Mouse (Mus musculus): ENCODE results near the gene Rnf150. TPM values are rescaled to one million over a fixed set of nuclear protein-coding genes. Genes with fewer than 3 reads are reported as not detected.

Gene Rnf150
- polyA plus RNA-seq, 1 experiment from 2014 or later, result 1.00 TPM

DNA sequence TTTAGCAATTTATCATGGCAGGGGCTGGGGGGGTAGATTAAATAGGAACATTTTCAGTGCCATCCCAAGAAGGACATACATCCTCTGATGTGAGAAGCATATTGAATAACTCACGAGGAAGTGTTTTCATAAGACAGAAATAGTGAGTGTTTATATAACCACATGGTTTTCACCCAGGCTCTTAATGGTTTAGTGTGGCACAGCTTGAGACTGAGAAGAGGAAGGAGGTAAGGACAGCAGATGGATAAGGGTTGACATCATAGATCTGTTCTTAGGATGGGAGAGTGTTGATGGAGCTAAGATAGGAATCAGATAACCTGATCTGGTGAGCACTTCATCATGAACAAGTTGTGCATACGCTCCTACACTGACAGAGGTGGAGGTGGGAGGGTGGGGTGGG, 101.4 kb downstream of the Rnf150 start:
- Histone ChIP-seq H3K27me3 (ENCODE audit: low read depth, poor library complexity, severe bottlenecking) (no peaks in the 10 kb centered on the region), H3K4me1 (peaks cover 19% of the 10 kb centered on the region), H3K36me3 (no peaks in the 10 kb centered on the region), H3K9me3 (replicated peaks) (no peaks in the 10 kb centered on the region), H3K27ac (replicated peaks) (no peak overlapping the region), H3K4me3 (no peak overlapping the region)
- DNase-seq (ENCODE audit: low spot score), result no peak
- WGBS, result 88% methylated on average over 2 of the region's 2 CpGs

DNA sequence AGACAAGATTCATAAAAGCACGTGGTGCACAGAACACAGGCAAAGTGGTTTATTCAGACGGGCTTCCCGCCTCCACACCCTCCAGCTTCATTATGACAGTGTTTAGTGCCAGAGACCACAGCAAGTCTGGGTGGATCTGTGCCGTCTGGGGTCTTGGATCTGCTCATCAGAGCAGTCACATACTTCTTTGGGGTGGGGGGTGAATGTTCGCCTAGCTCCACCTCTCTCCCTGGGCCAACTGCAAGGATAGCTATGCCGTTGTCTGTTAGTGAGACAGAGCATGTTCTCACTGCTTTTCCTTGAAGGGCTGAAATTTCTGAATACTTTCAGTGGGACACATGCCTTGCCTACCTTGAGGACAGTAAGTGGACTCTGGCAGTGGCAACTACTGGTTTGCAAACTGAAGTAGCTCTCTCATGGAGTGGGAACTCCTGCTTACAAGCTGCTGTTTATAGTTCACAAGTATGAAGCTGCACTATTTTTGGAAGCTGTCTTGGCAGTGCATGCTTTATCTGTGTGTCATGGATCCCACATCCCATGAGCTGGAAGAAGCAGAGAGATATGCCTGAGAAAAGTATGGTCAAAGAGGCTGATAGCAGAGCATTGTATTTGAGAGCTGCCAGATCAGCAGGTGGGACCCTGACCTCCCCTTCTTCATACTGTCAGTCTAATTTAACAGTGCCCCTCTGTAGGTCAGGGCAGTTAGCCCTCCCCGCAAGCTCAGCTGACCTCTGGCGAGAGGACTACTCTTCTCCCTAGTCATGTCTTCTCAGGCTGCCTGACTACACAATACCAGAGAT, 104.9 kb downstream of the Rnf150 start:
- no peak for DNase-seq (ENCODE audit: low spot score)
- Histone ChIP-seq H3K36me3 (no peaks in the 10 kb centered on the region), H3K4me1 (peaks cover 29% of the 10 kb centered on the region), H3K4me3 (no peak overlapping the region), H3K27me3 (ENCODE audit: low read depth, poor library complexity, severe bottlenecking) (no peaks in the 10 kb centered on the region), H3K27ac (replicated peaks) (no peak overlapping the region), H3K9me3 (replicated peaks) (no peaks in the 10 kb centered on the region)
- 75% methylated on average over 8 of the region's 8 CpGs for WGBS

DNA sequence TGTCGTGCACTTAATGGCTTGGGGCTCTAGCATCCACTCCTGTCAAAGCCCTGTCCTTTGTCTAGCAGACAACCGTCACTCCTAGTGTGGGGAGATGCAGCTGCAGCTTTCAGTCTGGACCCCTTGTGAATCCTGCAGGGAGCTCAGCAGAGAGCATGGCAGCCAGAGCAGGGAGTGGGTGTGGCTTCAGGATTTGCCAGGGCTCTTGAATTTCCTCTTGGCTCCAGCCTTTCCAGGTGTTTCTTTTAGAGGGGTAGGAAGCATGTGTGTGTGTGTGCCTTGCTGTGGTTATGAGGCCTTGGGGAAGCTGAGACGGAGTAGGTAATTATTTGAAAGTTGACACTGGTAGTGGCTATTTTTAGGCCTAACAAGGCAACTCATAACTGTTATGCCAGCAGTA, 106.8 kb downstream of the Rnf150 start:
- no peak overlapping the region; the same call in 1 of the 2 replicates for H3K27ac ChIP-seq (replicated peaks)
- no peak overlapping the region for H3K4me3 ChIP-seq
- 20% methylated on average over 3 of the region's 3 CpGs for WGBS
- no peaks in the 10 kb centered on the region for H3K27me3 ChIP-seq (ENCODE audit: low read depth, poor library complexity, severe bottlenecking)
- no peak for DNase-seq (ENCODE audit: low spot score)
- peaks cover 34% of the 10 kb centered on the region for H3K4me1 ChIP-seq
- H3K9me3 ChIP-seq (replicated peaks), result no peaks in the 10 kb centered on the region
- no peaks in the 10 kb centered on the region for H3K36me3 ChIP-seq

GRCm38 (mm10) chr8:82972812-82973211, 109.7 kb downstream of the Rnf150 start:
- peaks cover 32% of the 10 kb centered on the region for H3K4me1 ChIP-seq
- H3K36me3 ChIP-seq, result no peaks in the 10 kb centered on the region
- H3K27me3 ChIP-seq (ENCODE audit: low read depth, poor library complexity, severe bottlenecking), result no peaks in the 10 kb centered on the region
- no peaks in the 10 kb centered on the region for H3K9me3 ChIP-seq (replicated peaks)
- peak overlapping the region; percentile 6; the same call in 1 of the 2 replicates for H3K27ac ChIP-seq (replicated peaks)
- H3K4me3 ChIP-seq, result no peak overlapping the region
- DNase-seq (ENCODE audit: low spot score), result no peak
- WGBS, result 84% methylated on average over 3 of the region's 3 CpGs

DNA sequence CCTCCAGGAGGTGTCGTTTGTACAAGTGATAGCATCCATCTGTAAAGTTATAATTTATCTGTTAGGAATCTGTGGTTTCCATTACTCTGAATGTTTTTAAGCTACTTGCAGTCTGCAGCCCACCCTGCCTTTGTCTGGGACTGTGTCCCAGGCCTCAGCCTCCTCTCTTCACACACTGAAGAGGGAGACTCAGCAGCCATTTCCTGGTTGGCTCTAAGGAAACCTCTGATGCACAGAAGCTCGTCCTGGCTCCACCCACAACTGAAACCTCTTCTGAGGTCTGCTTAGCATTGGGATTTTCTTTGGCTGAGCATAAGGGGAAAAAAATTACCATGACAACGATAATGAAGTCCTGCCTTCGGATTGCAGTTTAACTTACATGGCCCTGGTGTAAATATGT, 110.2 kb downstream of the Rnf150 start:
- Histone ChIP-seq H3K4me3 (no peak overlapping the region), H3K27ac (replicated peaks) (peak overlapping the region; percentile 6; the same call in 1 of the 2 replicates), H3K27me3 (ENCODE audit: low read depth, poor library complexity, severe bottlenecking) (no peaks in the 10 kb centered on the region), H3K4me1 (peaks cover 27% of the 10 kb centered on the region), H3K9me3 (replicated peaks) (no peaks in the 10 kb centered on the region), H3K36me3 (no peaks in the 10 kb centered on the region)
- 61% methylated on average over 4 of the region's 4 CpGs for WGBS
- no peak for DNase-seq (ENCODE audit: low spot score)

GRCm38 (mm10) chr8:82981244-82981855, 118.2 kb downstream of the Rnf150 start:
- 88% methylated on average over 4 of the region's 4 CpGs for WGBS
- H3K27ac ChIP-seq (replicated peaks), result no peak overlapping the region
- no peaks in the 10 kb centered on the region for H3K4me1 ChIP-seq
- no peaks in the 10 kb centered on the region for H3K27me3 ChIP-seq (ENCODE audit: low read depth, poor library complexity, severe bottlenecking)
- DNase-seq (ENCODE audit: low spot score), result no peak
- no peaks in the 10 kb centered on the region for H3K36me3 ChIP-seq
- H3K9me3 ChIP-seq (replicated peaks), result no peaks in the 10 kb centered on the region
- no peak overlapping the region for H3K4me3 ChIP-seq

- no peak overlapping the region for H3K27ac ChIP-seq (replicated peaks)
- H3K36me3 ChIP-seq, result no peaks in the 10 kb centered on the region
- H3K4me3 ChIP-seq, result no peak overlapping the region
- no peaks in the 10 kb centered on the region for H3K9me3 ChIP-seq (replicated peaks)
- WGBS, result 70% methylated on average over 1 of the region's 1 CpGs
- DNase-seq (ENCODE audit: low spot score), result no peak
- H3K27me3 ChIP-seq (ENCODE audit: low read depth, poor library complexity, severe bottlenecking), result no peaks in the 10 kb centered on the region
- no peaks in the 10 kb centered on the region for H3K4me1 ChIP-seq
These were observed 119.7 kb downstream of the Rnf150 start for GRCm38 (mm10) chr8:82982873-82983272.

- WGBS, result 87% methylated on average over 4 of the region's 5 CpGs
These were observed 120.1 kb downstream of the Rnf150 start for GRCm38 (mm10) chr8:82983301-82983700.

DNA sequence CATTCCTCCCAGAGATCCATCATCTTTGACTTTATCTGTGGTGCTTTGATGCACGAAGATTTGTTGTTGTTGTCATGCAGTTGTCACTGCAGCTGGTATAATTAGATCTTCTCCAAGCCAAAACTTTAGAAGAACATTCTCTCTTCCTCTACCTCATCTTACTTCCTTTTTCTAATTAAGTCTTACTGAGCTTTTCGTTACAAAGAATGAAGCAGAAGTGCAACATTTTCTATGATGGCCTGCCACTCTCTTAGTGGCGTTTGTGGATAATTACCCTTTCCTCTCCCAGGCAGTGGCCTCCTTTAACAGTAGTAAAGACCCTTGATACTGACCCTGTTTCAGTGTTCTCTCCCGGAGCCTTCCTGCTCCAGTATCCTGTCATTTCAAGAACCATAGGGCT, 128.9 kb downstream of the Rnf150 start:
- no peak overlapping the region for H3K27ac ChIP-seq (replicated peaks)
- H3K4me1 ChIP-seq, result no peaks in the 10 kb centered on the region
- no peaks in the 10 kb centered on the region for H3K36me3 ChIP-seq
- H3K4me3 ChIP-seq, result no peak overlapping the region
- no peaks in the 10 kb centered on the region for H3K9me3 ChIP-seq (replicated peaks)
- DNase-seq (ENCODE audit: low spot score), result no peak
- 80% methylated on average over 4 of the region's 4 CpGs for WGBS
- no peaks in the 10 kb centered on the region for H3K27me3 ChIP-seq (ENCODE audit: low read depth, poor library complexity, severe bottlenecking)

More at GRCm38 (mm10) chr8:82983301-82983700, 120.1 kb downstream of the Rnf150 start:
- Histone ChIP-seq H3K9me3 (replicated peaks) (no peaks in the 10 kb centered on the region), H3K4me3 (no peak overlapping the region), H3K27me3 (ENCODE audit: low read depth, poor library complexity, severe bottlenecking) (no peaks in the 10 kb centered on the region), H3K27ac (replicated peaks) (no peak overlapping the region), H3K4me1 (no peaks in the 10 kb centered on the region), H3K36me3 (no peaks in the 10 kb centered on the region)
- DNase-seq (ENCODE audit: low spot score), result no peak

DNA sequence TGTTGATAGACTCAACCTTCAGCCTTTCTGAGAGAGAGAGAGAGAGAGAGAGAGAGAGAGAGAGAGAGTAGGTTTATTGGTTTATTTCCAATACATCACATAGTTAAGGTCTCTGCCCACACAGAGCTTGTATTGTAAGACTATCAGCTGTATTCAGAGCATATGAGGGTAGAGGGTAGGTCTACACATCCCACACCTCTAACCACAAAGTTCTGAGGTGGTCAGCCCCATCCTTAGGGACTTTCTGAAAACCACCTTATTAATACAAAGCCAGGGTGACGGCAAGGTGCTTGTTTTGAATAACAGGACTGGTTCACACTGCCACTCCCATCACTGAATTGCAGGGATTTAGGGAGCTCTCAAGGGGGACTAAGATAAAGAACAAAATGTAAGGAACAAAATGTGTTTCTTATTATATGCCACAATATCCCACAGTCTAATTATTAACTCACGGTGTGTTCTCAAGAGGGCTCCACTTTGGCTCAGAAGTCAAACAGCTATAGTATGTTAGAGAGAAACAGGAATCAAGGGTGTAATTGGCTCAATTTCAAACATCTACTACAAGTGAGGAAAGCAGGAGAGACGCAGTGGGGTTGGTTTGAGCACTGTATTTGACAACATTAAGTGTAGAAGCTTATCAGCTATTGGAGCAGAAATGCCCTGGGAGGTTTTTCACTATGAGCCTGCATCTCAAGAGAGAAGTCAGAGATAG, 132.7 kb downstream of the Rnf150 start:
- H3K4me3 ChIP-seq, result no peak overlapping the region
- H3K9me3 ChIP-seq (replicated peaks), result no peaks in the 10 kb centered on the region
- H3K4me1 ChIP-seq, result no peaks in the 10 kb centered on the region
- 85% methylated on average over 3 of the region's 3 CpGs for WGBS
- H3K27me3 ChIP-seq (ENCODE audit: low read depth, poor library complexity, severe bottlenecking), result no peaks in the 10 kb centered on the region
- H3K36me3 ChIP-seq, result no peaks in the 10 kb centered on the region
- DNase-seq (ENCODE audit: low spot score), result no peak
- H3K27ac ChIP-seq (replicated peaks), result no peak overlapping the region

DNA sequence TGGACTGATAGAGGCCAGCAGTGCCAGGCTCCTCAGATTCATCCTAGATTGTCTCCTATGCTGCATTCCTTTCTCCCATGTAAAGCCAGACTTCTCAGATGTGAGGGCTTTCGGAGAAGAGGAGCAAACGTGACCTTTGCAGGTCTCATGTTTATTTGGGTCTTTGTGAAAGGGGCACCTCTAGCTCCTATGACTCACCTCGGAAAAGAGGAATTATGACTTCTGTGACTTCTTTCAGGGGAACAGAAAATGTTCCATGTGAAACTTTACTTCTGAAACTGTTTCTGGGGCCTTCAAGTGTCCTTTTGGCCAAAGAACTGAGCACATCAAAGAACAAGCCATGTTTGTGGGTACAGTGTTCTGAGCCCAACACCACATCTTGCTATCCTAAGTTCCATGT, 133.7 kb downstream of the Rnf150 start:
- no peaks in the 10 kb centered on the region for H3K9me3 ChIP-seq (replicated peaks)
- H3K27ac ChIP-seq (replicated peaks), result no peak overlapping the region
- 90% methylated on average over 3 of the region's 3 CpGs for WGBS
- no peaks in the 10 kb centered on the region for H3K36me3 ChIP-seq
- no peaks in the 10 kb centered on the region for H3K27me3 ChIP-seq (ENCODE audit: low read depth, poor library complexity, severe bottlenecking)
- H3K4me3 ChIP-seq, result no peak overlapping the region
- no peaks in the 10 kb centered on the region for H3K4me1 ChIP-seq
- DNase-seq (ENCODE audit: low spot score), result no peak

DNA sequence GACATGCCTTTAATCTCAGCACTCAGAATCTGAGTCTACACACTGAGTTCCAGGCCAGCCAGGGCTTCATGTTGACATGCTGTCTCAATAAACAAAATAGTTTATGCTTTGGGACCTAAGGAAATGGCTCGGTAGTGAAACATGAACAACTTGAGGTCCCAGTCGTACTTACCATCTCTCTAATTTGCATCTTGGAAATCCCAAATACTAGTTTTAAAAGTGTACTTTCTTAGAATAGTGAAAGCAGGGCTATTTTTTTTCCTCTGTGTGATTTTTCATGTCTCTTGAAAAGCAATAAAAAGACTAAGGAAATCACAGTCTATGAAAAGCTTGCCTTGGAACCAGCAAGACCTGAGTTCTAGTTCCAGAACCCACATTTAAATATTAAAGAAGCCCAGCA, 135.6 kb downstream of the Rnf150 start:
- Histone ChIP-seq H3K27ac (replicated peaks) (no peak overlapping the region), H3K4me1 (no peaks in the 10 kb centered on the region), H3K4me3 (no peak overlapping the region), H3K9me3 (replicated peaks) (no peaks in the 10 kb centered on the region), H3K27me3 (ENCODE audit: low read depth, poor library complexity, severe bottlenecking) (no peaks in the 10 kb centered on the region), H3K36me3 (no peaks in the 10 kb centered on the region)
- DNase-seq (ENCODE audit: low spot score), result no peak
- 78% methylated on average over 2 of the region's 2 CpGs for WGBS

GRCm38 (mm10) chr8:83003187-83003586, 140.0 kb downstream of the Rnf150 start:
- 92% methylated on average over 7 of the region's 7 CpGs for WGBS

More at GRCm38 (mm10) chr8:83003187-83003586, 140.0 kb downstream of the Rnf150 start:
- H3K27ac ChIP-seq (replicated peaks), result no peak overlapping the region
- no peak for DNase-seq (ENCODE audit: low spot score)
- no peaks in the 10 kb centered on the region for H3K27me3 ChIP-seq (ENCODE audit: low read depth, poor library complexity, severe bottlenecking)
- no peaks in the 10 kb centered on the region for H3K4me1 ChIP-seq
- H3K9me3 ChIP-seq (replicated peaks), result no peaks in the 10 kb centered on the region
- no peak overlapping the region for H3K4me3 ChIP-seq
- no peaks in the 10 kb centered on the region for H3K36me3 ChIP-seq

Measured in midbrain, embryonic 10.5 days (tissue).